Mouse (Mus musculus) ES-E14 (cell line): ENCODE data around the gene Dpm3. TPM values are rescaled to one million over a fixed set of nuclear protein-coding genes. Genes with fewer than 3 reads are reported as not detected.
A peak's percentile ranks its signal among the peaks of the same experiment; 100 is the strongest.

ENCODE experiments used
- DNase-seq: peaks from one replicate; pipeline ENCODE4 v3.0.0-alpha.2; 2013; ENCODE audit warnings: low read depth, low spot score
- H3K27ac ChIP-seq: 2 replicates; pipeline ENCODE4 v1.5.1; 2012; ENCODE audit warnings: low read depth, mild to moderate bottlenecking, low read length, moderate library complexity, mixed read lengths; ENCODE audit not compliant: poor library complexity, insufficient read depth, severe bottlenecking
- H3K36me3 ChIP-seq: 2 replicates; pipeline ENCODE4 v1.6.1; 2012; ENCODE audit warnings: mild to moderate bottlenecking, low read length, moderate library complexity, mixed read lengths; ENCODE audit not compliant: control insufficient read depth, poor library complexity, insufficient read depth, severe bottlenecking
- H3K4me1 ChIP-seq, 2 experiments: fragments of 150-350 bp in 1 of 2; sonication (generic) in 1 of 2; 2 replicates each; pipeline ENCODE4 v1.6.1; 2012; ENCODE audit warnings: low read length in 2 of 2, mild to moderate bottlenecking in 1 of 2, mixed read lengths in 1 of 2; ENCODE audit not compliant: control insufficient read depth in 2 of 2, insufficient read depth in 2 of 2, poor library complexity in 1 of 2
- H3K4me3 ChIP-seq, 2 experiments: fragments of 150-350 bp in 1 of 2; sonication (generic) in 1 of 2; 2 replicates each; pipeline ENCODE4 v1.5.1; 2012; ENCODE audit warnings: low read length in 2 of 2, low read depth in 1 of 2, mild to moderate bottlenecking in 1 of 2, mixed read lengths in 1 of 2; ENCODE audit not compliant: insufficient read depth in 1 of 2, poor library complexity in 1 of 2, severe bottlenecking in 1 of 2
- H3K9ac ChIP-seq: 2 replicates; pipeline ENCODE4 v1.6.1; 2012; ENCODE audit warnings: low read depth, mild to moderate bottlenecking, low read length, mixed read lengths; ENCODE audit not compliant: poor library complexity, insufficient read depth, severe bottlenecking
- H3K9me3 ChIP-seq: fragments of 150-350 bp; sonication (generic); 2 replicates; pipeline ENCODE4 v1.6.1; 2012; ENCODE audit warnings: low read depth, mild to moderate bottlenecking, low read length; ENCODE audit not compliant: control insufficient read depth, insufficient read depth
- CHD2 ChIP-seq: IDR thresholded peaks from 2 replicates; pipeline ENCODE4 v1.6.1; 2014; ENCODE audit warnings: mild to moderate bottlenecking, low read depth, low read length, inconsistent platforms
- HCFC1 ChIP-seq: IDR thresholded peaks from 2 replicates; pipeline ENCODE4 v1.6.1; 2012; ENCODE audit warnings: low read length, inconsistent platforms, borderline replicate concordance; ENCODE audit not compliant: insufficient read depth
- MAFK ChIP-seq: IDR thresholded peaks from 2 replicates; pipeline ENCODE4 v1.6.1; 2014; ENCODE audit warnings: mild to moderate bottlenecking, low read depth, low read length, inconsistent platforms; ENCODE audit not compliant: insufficient read depth
- ZC3H11A ChIP-seq: IDR thresholded peaks from 2 replicates; pipeline ENCODE4 v1.6.1; 2012; ENCODE audit warnings: low read depth, mild to moderate bottlenecking, inconsistent platforms, low read length, borderline replicate concordance
- ZNF384 ChIP-seq: IDR thresholded peaks from 2 replicates; pipeline ENCODE4 v1.6.1; 2012; ENCODE audit warnings: low read depth, low read length, inconsistent platforms
- in situ Hi-C, 2 experiments: fragments of 600-800 bp; cut with MboI; formaldehyde crosslinking; loops; one replicate each; pipeline ENCODE4 v1.15.1; 2025; ENCODE audit warnings: low sequenced_read_pairs in 2 of 2, inconsistent platforms in 1 of 2; ENCODE audit not compliant: unreplicated experiment in 2 of 2
- total RNA-seq: library from RNA; depleted of rRNA; stranded (reverse); fragments of 300-350 nt; gene quantifications from 2 replicates; pipeline ENCODE4 v1.2.3, GENCODE M21; 2012

Gene Dpm3
- total RNA-seq, 1 experiment: 207 TPM

- DNase-seq: no peak
- Histone ChIP-seq H3K9me3 (no peaks in the 10 kb centered on the region), H3K27ac (no peak overlapping the region), H3K4me1 (no peaks in the 10 kb centered on the region), H3K36me3 (no peaks in the 10 kb centered on the region), H3K4me3 (no peak overlapping the region), H3K9ac (no peak overlapping the region)
- in situ Hi-C loops: no loop called here
- TF ChIP-seq CHD2 (no peak), MAFK (no peak), ZC3H11A (no peak)
Measured at GRCm38 (mm10) chr3:89296761-89297396, 37.7 kb downstream of the Dpm3 start.

GRCm38 (mm10) chr3:89298908-89299307 is 39.8 kb downstream of the Dpm3 start:
- H3K9ac ChIP-seq: no peak overlapping the region
- no peak overlapping the region for H3K27ac ChIP-seq
- DNase-seq: no peak
- no peak for TF ChIP-seq HCFC1
- TF ChIP-seq MAFK: no peak
- TF ChIP-seq CHD2: no peak
- no peak for TF ChIP-seq ZC3H11A
- TF ChIP-seq ZNF384: no peak
- H3K9me3 ChIP-seq: no peaks in the 10 kb centered on the region
- in situ Hi-C loops: no loop called here
- H3K4me3 ChIP-seq: no peak overlapping the region
- H3K36me3 ChIP-seq: no peaks in the 10 kb centered on the region
- H3K4me1 ChIP-seq: no peaks in the 10 kb centered on the region

- Histone ChIP-seq H3K4me1 (0 out of 4 replicates have a peak, but pooled peaks cover 0 to 2% of the 10 kb centered on the region in 2 experiments), H3K4me3 (peak overlapping the region in 1 of 2 experiments; percentile 22; a peak in 1 of 4 replicates), H3K36me3 (no peaks in the 10 kb centered on the region), H3K9ac (peak overlapping the region; percentile 3; the same call in 1 of the 2 replicates), H3K27ac (no peak overlapping the region), H3K9me3 (no peaks in the 10 kb centered on the region)
- TF ChIP-seq HCFC1: no peak
- no peak for TF ChIP-seq ZNF384
- TF ChIP-seq MAFK: no peak
- TF ChIP-seq ZC3H11A: no peak
- TF ChIP-seq CHD2: no peak
- no peak for DNase-seq
- in situ Hi-C loops: no loop called here
Measured at GRCm38 (mm10) chr3:89299499-89299898, 40.3 kb downstream of the Dpm3 start.

DNA sequence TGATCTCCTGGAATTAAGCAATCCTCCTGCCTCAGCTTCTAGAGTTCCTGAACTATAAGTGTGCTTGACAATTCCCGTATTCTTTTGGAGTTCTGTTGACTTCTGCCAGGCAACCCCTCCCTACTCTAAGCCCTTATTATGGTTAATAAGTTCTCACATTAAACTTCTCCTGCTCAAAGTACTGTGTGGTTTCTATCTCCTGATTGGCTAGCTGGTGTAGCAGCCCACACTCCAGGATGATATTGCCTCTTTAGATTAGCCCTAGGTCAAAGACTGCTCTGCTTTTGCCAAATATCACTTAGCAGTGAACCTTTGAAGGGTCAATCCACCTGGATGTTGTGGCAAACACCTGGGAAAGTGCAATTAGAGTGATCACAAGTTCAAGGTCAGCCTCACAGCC is 40.9 kb downstream of the Dpm3 start:
- Histone ChIP-seq H3K36me3 (no peaks in the 10 kb centered on the region), H3K4me1 (0 out of 4 replicates have a peak, but pooled peaks cover 0 to 3% of the 10 kb centered on the region in 2 experiments), H3K4me3 (no peak overlapping the region; a peak in 1 of 4 replicates), H3K9ac (no peak overlapping the region), H3K27ac (no peak overlapping the region), H3K9me3 (no peaks in the 10 kb centered on the region)
- TF ChIP-seq MAFK (no peak), ZNF384 (no peak), CHD2 (no peak)
- in situ Hi-C loops: no loop called here
- DNase-seq: no peak

DNA sequence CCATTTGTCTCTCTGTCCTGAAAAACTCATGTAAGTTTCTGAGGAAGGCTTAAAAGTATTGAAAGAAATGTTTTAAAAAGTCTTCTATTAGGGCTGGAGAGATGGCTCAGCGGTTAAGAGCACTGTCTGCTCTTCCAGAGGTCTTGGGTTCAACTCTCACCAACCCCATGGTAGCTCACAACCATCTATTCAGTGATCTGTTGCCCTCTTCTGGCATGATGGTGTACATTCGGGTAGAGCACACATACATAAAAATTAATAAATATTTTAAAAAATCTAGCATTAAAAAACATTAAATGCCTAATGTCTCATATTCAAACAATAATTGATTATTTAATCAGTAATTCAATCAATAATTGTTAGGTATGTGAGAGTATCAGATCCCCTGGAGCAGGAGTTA is 41.4 kb downstream of the Dpm3 start:
- Histone ChIP-seq H3K9me3 (no peaks in the 10 kb centered on the region), H3K9ac (no peak overlapping the region), H3K27ac (no peak overlapping the region), H3K36me3 (no peaks in the 10 kb centered on the region), H3K4me3 (no peak overlapping the region), H3K4me1 (peaks cover 0 to 5% of the 10 kb centered on the region in 2 experiments; a peak in 1 of 4 replicates)
- no peak for TF ChIP-seq HCFC1
- TF ChIP-seq MAFK: no peak
- no peak for TF ChIP-seq CHD2
- no peak for TF ChIP-seq ZC3H11A
- no peak for TF ChIP-seq ZNF384
- no peak for DNase-seq
- in situ Hi-C loops: no loop called here
